Mouse (Mus musculus): Measurements from ENCODE around the gene Col19a1.
A peak's percentile ranks its signal among the peaks of the same experiment; 100 is the strongest.
"Not testable (repeated sequence)": the region's sequence is repeated elsewhere in the genome, so short reads cannot be mapped to it uniquely, and the experiment has no call there.

Gene Col19a1

DNA sequence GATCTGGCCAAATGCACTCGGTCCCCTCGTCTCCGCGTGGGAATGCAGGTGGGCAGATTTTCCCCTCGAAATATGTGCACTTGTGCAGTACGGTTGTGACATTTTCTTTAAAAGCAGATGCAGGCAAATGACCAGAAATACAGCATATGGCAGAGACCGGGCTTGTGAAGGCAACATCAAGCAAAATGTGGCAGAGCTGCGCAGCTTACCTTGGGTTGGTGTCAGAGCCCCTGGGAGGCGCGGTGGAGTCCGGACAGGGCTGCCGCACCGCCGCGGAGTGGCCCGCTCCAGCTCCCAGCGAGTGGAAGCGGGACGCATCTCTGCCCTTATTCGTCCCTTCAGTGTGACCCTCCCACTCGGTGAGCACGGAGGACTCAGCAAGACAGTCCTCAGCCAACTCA lies at the start of gene Col19a1:
TSS of gene Col19a1 (minus strand) at position 332 of the 401 bp plus-strand sequence.
- no peak for DNase-seq

DNA sequence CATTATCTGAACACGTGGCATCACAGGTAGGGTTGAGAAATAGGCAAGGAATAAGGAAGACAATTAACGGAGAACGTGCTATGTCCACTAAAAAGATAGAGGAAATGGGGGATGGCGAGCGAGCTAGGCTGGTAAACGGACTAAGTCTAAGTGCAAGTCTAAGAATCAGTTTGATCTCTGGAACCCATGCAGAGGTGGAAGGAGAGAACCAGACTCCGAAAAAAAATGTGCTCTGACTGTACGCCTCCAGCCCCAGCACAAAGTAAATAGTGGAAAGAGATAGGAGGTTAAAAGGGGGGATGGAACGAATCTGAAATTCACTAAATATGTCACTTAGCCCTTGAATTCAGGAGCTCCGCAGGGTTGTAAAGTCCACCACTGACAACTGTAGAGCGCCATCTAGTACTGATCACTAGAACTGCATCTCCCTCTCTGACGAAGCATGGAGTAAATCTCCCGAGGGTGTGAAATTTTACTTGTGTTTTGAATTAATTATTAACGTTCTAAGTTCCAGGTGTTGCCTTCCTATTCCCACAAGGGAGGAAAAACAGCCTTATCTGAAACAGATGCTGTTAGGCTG lies 46.4 kb upstream of the Col19a1 start:
- DNase-seq: peak; percentile 17

DNA sequence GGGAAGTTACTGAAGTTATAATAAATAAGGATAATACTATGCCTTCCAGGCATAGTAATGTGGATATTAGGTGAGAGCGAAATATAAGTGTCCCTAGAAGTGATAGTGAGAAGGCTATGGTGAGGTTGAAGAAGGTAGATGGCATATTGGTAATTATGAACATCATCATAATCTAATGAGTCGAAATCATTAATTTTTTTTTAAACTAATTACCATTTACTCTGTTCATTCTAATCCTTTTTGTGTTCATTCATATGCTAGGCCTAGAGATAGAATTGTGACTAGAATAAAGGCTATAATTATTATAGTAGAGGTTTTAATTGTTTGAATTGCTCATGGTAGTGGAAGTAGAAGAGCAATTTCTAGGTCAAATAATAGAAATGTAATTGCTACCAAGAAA lies 25.3 kb upstream of the Col19a1 start:
- not testable (repeated sequence) for DNase-seq

DNA sequence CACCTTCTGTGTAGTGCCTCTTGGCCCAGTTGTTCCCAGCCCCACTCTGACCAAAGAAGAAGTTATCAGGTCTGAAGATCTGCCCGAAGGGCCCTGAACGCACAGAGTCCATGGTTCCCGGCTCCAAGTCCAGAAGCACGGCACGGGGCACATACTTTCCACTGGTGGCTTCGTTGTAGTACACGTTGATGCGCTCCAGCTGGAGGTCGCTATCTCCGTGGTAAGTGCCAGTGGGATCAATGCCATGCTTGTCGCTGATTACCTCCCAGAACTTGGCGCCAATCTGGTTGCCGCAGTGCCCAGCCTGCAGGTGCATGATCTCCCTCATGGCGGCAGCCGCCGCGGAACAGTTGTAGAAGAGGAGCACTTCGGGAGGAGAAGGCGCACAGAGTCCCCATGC lies 7.8 kb upstream of the Col19a1 start:
- DNase-seq: no peak

DNA sequence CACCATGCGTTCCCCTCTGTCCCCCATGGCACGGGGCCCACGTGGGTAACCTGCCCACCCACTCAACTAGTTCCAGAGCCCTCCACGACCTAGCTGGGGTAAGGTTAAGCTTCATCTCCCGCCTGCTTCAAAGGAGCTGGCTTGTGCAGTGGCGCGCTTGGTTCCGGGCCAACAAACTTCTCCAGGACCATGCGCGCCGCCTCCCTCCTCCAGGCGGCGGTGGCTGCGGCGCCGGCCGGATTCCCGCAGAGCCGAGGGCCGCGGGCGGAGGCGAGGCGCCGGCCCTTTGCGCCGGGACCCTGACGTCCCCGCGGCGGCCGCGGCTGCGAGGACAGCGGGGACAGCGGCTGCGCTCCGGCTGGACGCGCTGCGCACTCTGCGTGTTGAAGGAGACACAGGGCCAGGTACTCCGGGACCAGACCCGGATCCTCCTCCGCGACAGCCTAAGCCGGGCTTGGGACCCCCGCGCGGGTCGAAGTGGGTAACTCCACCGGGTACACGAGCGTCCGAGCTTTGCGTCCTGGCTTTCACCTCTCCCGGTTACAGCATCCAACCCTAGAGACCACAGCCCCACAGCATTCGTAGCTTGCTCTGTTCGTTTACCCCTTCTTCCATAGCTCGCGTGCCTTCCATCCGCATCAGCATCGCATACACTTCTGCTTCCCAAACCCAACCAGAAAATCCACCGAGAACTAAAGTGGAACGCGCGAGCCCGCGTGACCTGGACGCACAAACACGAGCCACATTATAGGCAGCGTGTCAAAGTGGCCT lies 717 bp downstream of the Col19a1 start:
- DNase-seq: peak; percentile 20

DNA sequence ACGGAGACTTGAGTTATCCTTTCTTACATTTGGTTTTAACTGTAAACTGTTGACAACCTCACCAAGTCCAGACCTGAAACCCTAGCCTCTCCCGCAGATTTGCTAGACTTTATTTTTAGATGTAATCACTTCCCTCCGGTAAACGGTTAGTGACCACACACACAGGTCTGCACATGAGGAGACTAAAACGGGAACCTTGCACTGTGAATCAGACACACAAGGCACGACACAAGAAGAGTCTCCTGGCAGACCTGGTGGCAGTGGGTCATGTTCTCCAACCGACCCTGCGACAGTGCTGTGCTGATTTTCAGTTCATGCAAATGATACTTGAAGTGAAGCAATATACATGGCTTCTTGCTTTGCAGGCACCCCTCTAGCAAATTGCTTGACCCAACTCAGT lies 14.7 kb downstream of the Col19a1 start:
- DNase-seq: no peak

DNA sequence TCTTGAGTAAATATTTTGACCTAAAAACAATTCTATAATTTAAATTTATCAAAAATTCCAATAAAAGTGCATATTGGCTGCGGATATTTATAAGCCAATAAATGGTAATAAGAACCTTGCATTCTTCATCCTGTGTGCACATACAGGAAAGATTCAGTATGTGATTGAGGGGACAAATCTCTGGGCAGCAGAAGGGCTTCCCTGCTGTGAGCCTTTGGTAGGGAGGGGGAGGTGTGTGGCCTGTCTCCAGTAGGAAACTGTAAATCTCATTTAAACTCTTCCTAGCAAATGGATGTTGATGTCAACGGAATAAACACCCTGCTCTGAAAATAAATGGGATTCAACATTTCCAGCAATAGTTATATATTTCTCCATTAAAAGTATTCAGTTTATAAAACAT lies 23.2 kb downstream of the Col19a1 start:
- no peak for DNase-seq

DNA sequence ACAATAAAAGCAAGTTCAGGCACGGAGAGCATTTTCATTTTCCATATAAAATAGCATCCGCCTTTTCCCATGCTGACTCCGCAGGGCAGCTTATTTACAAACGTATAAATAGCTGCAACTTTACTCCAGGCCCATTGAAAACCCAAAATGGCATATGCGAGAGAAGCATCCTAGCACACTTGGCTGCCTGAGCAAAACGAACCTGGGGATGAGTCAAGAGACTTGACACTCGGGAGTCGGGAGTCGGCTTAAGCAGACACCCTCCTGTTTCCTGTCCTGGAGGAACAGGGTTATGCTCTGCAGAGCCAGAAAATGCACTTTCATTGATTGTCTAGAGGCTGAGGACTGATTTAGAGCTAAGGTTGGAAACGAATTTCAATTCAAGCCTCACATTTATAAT lies 29.3 kb downstream of the Col19a1 start:
- DNase-seq: no peak

DNA sequence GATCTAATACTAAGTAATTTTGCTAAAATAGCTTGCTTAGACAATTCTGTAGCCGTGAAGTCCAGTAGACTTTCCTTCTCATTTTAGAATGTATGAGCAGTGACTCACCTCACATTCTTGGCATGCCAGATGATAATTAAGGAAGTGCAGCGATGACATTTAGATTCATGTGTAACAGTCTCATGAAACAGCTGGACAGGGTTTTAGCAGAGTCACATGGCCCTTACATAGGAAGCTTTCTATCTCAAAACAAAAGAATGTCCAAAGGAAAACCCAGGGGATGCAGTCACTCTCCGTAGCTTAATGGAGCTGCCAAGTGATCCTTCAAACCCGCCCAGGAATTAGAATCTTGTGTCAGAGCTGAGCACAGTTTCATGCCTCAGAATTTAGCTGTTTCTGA lies 33.8 kb downstream of the Col19a1 start:
- no peak for DNase-seq

DNA sequence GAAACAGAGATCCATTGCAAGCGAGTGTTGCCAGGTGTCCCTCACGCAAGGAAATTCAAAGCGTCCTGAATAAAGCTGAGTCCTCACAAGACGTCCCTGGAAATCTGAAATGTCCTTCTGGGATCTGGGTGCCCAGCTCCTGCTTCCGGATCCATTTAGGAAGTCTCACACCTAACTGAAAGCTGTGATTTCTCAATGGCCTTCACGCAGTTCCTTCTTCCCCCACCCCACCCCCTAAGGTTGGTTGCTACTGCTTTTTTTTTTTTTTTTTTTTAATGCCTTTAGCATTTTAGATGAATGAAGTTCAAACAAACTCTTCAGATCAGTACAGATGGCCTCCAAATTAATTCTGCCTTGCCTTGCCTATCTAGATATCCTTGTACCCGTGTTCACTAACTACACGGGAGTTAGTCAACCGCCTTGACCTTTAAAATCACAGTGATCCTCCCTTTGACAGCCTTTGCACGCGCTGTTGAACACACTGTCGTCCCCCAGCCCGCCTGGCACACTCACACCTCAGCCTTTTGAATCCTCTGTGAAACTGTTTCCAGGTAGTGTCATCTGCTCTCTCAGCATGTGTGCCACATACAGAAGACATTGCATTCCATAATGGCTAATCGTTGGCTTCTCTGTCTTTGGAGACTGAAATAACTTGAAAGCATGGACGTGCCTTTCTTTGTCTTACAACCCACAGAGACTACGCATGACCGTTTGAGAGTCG lies 36.6 kb downstream of the Col19a1 start:
- no peak for DNase-seq

DNA sequence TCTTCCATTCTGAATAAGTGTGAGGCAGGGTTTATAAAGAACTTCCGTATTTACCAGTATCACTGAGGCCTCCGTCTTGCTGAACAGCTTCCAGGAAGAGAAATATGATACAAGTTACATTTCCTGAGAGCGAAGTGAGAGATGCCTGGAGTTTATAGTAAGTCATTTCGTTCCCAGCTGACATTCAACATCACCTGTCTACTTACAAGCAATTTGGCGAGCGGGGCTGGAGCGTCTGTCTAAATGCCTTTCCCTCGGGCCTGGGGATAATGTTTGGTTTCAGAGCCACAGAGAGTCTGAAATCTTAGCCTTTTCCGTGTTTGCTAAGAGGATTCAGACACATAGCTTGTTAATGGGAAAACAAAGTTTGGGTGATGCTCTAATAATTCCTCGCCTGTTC lies 37.2 kb downstream of the Col19a1 start:
- DNase-seq: no peak

DNA sequence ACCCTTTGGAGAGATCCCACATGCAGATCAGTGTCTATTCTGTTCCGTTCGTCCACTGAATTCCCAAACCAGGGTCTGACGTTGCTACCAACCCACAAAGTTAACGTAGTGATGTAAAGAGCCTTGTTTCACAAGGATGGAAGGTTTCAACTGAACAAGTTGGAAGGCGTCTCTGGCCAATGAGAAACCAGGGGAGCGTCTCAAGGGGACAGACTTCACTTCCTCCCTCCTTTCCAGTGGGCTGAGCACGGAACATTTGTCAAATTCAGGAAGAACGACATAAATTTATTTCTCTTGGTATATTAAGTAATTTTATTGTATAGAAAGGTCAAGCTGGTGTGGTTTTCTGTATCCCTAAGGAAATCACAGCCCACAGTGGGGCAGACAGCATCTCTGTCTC lies 38.2 kb downstream of the Col19a1 start:
- no peak for DNase-seq

DNA sequence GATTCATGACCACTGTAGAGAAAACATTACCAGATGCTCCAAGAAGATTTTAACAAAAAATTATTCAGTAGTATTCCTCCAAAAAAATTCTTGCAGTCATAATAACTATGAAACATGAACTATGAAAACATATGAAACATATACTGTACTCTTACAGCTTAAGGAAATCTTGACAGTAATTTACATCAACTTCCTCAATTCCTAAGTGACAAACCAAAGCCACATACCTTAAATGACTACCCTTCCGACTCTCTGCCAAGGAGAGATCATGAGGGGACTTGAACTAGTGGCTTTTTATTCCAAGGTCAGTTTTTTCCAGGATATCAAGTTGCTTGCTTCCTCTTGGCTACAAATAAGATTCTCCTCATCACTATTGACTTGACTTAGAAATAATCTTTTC lies 39.7 kb downstream of the Col19a1 start:
- no peak for DNase-seq

DNA sequence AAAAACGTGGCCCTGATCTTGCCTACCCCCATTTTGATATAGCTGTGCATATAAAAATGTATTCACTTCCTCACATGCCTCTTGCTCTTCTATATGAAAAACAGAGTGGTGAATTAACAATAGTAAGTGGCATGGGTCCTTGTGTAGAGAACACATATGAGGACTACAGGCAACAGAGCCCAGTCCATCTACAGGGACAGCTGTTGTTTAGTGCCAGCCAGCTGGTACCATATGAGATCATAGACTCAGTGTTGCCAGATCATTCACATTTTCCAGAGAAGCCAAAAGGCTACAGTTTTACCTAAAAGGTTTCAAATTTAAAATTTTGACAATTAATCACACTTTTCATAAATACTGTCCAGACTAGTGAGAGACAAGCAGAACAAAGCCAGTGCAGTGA lies 47.4 kb downstream of the Col19a1 start:
- no peak for DNase-seq

DNA sequence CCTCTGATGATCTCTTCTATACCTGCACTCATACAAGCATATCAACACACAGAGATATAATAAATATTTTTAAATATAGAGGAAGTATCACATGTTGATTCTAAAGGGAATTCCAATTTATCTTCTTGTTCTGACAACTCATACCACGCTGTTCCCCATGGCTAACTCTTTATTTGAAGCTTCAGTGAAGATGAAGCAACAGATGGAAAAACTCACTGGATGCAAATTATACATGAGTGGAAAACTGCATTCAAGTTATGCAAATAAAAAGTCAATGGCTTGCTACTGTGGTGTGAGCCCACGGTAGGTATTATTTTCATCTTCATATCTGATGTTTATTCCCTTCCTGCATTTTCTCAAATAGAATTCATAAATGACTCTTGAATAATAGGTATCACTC lies 60.1 kb downstream of the Col19a1 start:
- no peak for DNase-seq

DNA sequence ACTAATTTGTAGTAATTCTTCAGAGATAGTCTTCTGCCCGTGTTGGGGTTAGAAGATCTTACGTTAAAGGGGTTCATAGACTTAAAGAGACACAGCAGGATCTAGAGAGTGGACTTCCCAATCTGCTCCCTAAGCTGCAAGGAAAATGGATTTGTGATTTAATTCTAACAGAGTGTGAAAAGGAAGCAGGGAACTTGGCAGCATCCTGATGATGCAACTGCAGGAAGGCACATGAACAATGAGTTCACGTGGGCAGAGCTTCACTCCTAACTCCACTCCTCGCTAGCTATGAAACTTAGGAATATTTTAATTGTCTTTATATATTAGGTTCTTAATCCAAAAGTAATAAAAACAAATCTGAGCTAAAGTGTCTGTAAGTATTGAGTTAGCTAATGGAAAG lies 69.8 kb downstream of the Col19a1 start:
- DNase-seq: no peak

DNA sequence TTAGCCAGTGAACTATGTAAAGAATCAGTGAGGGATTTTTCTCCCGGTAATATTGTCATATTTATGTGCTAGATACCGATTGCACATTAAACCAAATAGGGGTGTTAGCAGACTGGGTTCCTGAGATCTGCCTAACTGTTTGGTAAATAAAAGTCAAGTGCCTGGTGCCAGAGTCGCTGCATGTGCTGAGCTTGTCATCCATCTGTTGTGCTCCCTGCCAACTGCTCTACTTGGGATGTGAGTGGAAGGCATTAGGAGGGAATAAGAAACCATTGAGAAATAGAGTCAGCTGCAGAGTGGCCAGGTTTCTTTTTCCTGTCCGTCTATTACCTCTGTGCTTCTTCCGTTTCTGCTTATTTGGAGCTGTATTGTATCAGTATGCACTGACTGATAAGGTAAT lies 71.9 kb downstream of the Col19a1 start:
- DNase-seq: no peak

DNA sequence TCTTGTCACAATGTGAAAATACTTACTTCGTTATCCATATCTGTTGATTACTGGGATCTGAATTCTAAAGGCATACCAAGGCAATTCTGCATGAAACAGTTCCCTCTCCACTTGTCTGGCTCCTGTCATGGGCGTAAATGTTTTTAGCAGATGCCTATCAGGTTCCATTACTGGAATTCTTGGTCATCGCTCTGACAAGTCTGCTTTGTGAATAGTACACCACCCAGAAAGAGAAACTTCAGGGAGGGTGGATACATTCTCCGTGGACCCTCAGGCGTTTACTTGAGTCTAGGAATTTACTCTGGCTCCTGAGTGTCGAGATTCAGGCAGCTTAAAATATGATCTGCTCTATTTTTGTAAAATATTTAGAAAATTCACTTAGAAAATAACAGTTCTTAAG lies 75.7 kb downstream of the Col19a1 start:
- DNase-seq: no peak

DNA sequence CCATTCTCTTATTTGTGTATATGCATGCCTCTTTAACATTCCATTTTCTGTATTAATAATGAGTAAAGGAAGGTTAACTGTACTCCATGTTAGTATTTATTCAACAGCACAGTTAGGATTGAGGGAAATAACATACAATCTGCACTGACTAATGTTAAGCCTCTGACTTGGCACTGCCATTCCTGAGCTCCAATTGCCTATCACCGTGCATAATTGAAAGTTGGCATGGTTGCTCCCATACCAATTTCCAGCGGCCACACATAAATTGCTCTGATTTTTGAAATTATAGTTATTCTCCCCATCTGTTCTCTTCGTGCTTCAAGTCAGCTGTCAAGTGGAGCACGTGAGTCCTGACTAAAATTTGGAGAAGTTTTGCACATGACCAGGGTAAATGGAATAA lies 91.9 kb downstream of the Col19a1 start:
- no peak for DNase-seq

DNA sequence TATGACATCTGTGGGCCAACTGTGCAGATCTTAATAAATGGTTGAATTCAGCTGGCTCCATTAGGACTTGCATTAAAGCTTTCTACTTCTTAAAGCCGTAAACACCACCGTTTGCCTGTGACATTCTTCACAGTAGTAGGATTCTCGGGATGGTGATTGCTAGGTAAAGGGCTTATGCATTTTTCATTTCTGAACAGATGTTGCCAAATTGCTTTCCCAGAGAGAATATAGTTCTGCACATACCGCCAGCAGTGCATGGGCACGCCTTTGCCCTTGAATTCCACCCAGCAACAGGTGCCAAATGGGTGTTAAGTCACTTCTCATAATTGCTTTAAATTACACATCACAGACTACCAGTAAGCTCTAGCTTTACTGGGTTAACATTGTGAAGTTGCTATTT lies 103.1 kb downstream of the Col19a1 start:
- DNase-seq: no peak

DNA sequence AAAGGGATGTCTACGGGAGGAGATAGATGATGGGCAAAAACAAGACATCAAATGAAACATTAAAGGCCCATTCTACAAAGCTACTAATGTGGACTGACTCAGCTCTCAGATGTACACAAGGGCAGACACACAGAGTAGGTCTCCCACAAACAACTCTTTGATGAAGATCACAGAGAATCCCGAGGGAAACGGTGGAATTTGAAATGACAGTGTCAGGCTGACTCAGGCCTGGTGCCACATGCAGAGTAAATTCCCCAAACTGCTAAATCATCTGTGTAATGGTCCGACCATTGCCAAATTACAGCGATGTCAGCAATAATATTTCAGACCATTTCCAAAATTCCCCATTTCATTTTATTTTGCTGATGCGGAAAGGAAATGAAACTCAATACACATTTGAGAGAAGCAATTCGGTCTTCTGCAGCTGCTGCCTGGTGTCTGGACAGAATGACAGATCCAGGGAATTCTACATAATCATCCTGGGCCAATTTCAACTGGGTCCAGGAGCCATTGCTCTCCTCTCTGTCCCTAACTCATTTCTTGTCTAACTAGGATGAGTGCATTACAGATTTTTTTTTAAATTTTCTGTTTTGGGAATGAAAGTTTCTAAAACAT lies 116.1 kb downstream of the Col19a1 start:
- DNase-seq: no peak

DNA sequence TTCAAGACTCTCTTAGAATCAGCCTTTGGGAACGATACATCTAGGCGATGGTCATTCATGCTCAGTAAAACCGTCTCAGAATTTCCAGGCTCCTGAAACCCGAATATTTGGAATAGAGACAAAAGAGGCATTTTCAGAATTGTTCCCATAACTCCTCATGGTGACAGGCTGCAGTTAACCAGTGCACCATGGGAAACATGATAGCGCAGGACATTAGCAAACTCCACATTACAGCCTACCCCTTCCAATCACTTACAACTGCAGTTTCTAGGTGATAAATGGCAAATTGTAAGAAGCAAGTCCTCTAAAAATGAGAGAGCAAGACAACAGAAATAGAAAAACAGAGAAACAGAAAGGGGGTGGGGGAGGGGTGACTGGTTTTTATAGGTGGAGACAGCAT lies 116.6 kb downstream of the Col19a1 start:
- DNase-seq: no peak

DNA sequence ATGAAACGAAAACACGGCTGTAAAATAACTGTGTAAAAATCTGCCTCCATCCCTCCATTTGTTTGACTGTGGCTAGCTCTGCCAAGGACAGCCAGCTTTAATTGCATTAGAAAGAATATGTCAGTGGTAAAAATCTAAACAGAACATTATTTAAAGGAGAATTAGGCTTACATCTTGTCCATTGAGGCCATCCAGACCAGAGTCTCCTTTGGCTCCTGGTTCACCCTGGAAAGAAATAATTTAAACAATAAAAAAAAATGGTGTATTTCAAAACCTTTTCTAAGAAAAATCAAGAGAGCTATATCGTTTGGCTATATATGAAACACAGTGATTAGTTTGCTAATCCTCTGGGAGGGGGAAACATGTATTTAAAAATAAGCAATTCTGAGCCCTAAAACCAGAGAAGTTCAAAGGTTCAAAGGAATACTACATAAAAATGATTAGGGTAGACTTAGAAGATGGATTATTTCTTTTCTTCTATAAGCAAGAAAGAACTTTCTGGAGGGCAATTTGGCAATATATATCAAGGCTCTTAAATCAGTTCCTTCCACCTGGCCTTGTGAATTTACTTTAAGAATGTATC lies 125.9 kb downstream of the Col19a1 start:
- no peak for DNase-seq

DNA sequence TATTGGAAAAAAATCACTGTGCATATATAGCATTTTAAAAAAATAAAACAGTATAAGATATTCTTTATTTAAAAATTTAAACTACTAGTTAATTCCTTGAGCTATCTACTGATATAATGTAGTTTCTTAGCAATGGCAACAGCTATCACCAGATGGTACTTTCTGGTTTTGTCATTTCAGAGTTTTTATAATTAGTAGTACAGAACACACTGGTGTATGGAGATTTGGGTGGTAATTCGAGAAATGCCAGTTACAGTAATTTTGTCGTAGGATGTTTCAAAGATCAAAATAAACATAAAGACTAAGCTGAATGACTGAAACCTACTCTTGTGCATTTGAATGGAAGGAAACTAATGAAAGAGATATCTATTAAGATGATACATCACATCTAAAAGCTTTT lies 129.3 kb downstream of the Col19a1 start:
- no peak for DNase-seq

Measured in lung, postnatal 10 days (tissue).